Mouse (Mus musculus): Measurements from ENCODE around the gene Klk5. TPM values are rescaled to one million over a fixed set of nuclear protein-coding genes. Genes with fewer than 3 reads are reported as not detected.

Klk5 gene
- polyA plus RNA-seq, 1 experiment from 2014 or later: not detected

- Histone ChIP-seq H3K4me1 (ENCODE audit: control insufficient read depth, insufficient read depth, low read length) (no peaks in the 10 kb centered on the region), H3K4me3 (ENCODE audit: low read depth, low read length) (no peak within 1 kb of the TSS), H3K4me2 (ENCODE audit: low read depth) (no peak within 1 kb of the TSS), H3K27ac (ENCODE audit: low read depth, low read length) (no peak within 1 kb of the TSS), H3K9ac (ENCODE audit: low read length) (no peak within 1 kb of the TSS), H3K36me3 (ENCODE audit: control insufficient read depth, insufficient read depth, low read length) (no peaks in the 10 kb centered on the region), H3K27me3 (ENCODE audit: control insufficient read depth, insufficient read depth, low read length) (no peaks in the 10 kb centered on the region), H3K9me3 (ENCODE audit: control insufficient read depth, low read length) (no peaks in the 10 kb centered on the region)
- WGBS: 82% methylated on average over 10 of the region's 10 CpGs
- ATAC-seq (ENCODE audit: insufficient read depth, low FRiP score, low TSS enrichment) (no peak), DNase-seq (ENCODE audit: low spot score) (no peak)
These were observed 17.6 kb upstream of the Klk5 start, which contains the start of gene Klk6 for GRCm38 (mm10) chr7:43824199-43824598. Klk6 (plus strand) TSS chr7:43824499.

GRCm38 (mm10) chr7:43826056-43826455 is 15.7 kb upstream of the Klk5 start:
- 93% methylated on average over 5 of the region's 5 CpGs for WGBS
- no peak for ATAC-seq (ENCODE audit: insufficient read depth, low FRiP score, low TSS enrichment)
- no peaks in the 10 kb centered on the region for H3K36me3 ChIP-seq (ENCODE audit: control insufficient read depth, insufficient read depth, low read length)

GRCm38 (mm10) chr7:43827706-43828105 is 14.1 kb upstream of the Klk5 start:
- Histone ChIP-seq H3K9ac (ENCODE audit: low read length) (no peak overlapping the region), H3K4me2 (ENCODE audit: low read depth) (no peak overlapping the region), H3K27ac (ENCODE audit: low read depth, low read length) (no peak overlapping the region), H3K27me3 (ENCODE audit: control insufficient read depth, insufficient read depth, low read length) (no peaks in the 10 kb centered on the region), H3K36me3 (ENCODE audit: control insufficient read depth, insufficient read depth, low read length) (no peaks in the 10 kb centered on the region), H3K4me1 (ENCODE audit: control insufficient read depth, insufficient read depth, low read length) (no peaks in the 10 kb centered on the region), H3K4me3 (ENCODE audit: low read depth, low read length) (no peak overlapping the region), H3K9me3 (ENCODE audit: control insufficient read depth, low read length) (no peaks in the 10 kb centered on the region)
- DNase-seq (ENCODE audit: low spot score): no peak
- WGBS: 89% methylated on average over 4 of the region's 4 CpGs
- ATAC-seq (ENCODE audit: insufficient read depth, low FRiP score, low TSS enrichment): no peak

More at GRCm38 (mm10) chr7:43826056-43826455, 15.7 kb upstream of the Klk5 start:
- Histone ChIP-seq H3K4me2 (ENCODE audit: low read depth) (no peak overlapping the region), H3K9me3 (ENCODE audit: control insufficient read depth, low read length) (no peaks in the 10 kb centered on the region), H3K9ac (ENCODE audit: low read length) (no peak overlapping the region), H3K4me1 (ENCODE audit: control insufficient read depth, insufficient read depth, low read length) (no peaks in the 10 kb centered on the region), H3K27me3 (ENCODE audit: control insufficient read depth, insufficient read depth, low read length) (no peaks in the 10 kb centered on the region), H3K4me3 (ENCODE audit: low read depth, low read length) (no peak overlapping the region), H3K27ac (ENCODE audit: low read depth, low read length) (no peak overlapping the region)
- DNase-seq (ENCODE audit: low spot score): no peak

- Histone ChIP-seq H3K27ac (ENCODE audit: low read depth, low read length) (no peak overlapping the region), H3K4me1 (ENCODE audit: control insufficient read depth, insufficient read depth, low read length) (no peaks in the 10 kb centered on the region), H3K27me3 (ENCODE audit: control insufficient read depth, insufficient read depth, low read length) (no peaks in the 10 kb centered on the region), H3K4me3 (ENCODE audit: low read depth, low read length) (no peak overlapping the region), H3K36me3 (ENCODE audit: control insufficient read depth, insufficient read depth, low read length) (no peaks in the 10 kb centered on the region), H3K9ac (ENCODE audit: low read length) (no peak overlapping the region), H3K9me3 (ENCODE audit: control insufficient read depth, low read length) (no peaks in the 10 kb centered on the region), H3K4me2 (ENCODE audit: low read depth) (no peak overlapping the region)
- DNase-seq (ENCODE audit: low spot score) (no peak), ATAC-seq (ENCODE audit: insufficient read depth, low FRiP score, low TSS enrichment) (no peak)
- 95% methylated on average over 8 of the region's 8 CpGs for WGBS
These were observed 12.8 kb upstream of the Klk5 start for GRCm38 (mm10) chr7:43829006-43829405.

GRCm38 (mm10) chr7:43843801-43844200 is 2.0 kb downstream of the Klk5 start:
- Histone ChIP-seq H3K4me1 (ENCODE audit: control insufficient read depth, insufficient read depth, low read length) (no peaks in the 10 kb centered on the region), H3K4me3 (ENCODE audit: low read depth, low read length) (no peak overlapping the region), H3K36me3 (ENCODE audit: control insufficient read depth, insufficient read depth, low read length) (no peaks in the 10 kb centered on the region), H3K27ac (ENCODE audit: low read depth, low read length) (no peak overlapping the region), H3K9me3 (ENCODE audit: control insufficient read depth, low read length) (no peaks in the 10 kb centered on the region), H3K4me2 (ENCODE audit: low read depth) (no peak overlapping the region), H3K9ac (ENCODE audit: low read length) (no peak overlapping the region), H3K27me3 (ENCODE audit: control insufficient read depth, insufficient read depth, low read length) (no peaks in the 10 kb centered on the region)
- ATAC-seq (ENCODE audit: insufficient read depth, low FRiP score, low TSS enrichment): no peak
- 74% methylated on average over 4 of the region's 4 CpGs for WGBS
- DNase-seq (ENCODE audit: low spot score): no peak

- Histone ChIP-seq H3K9me3 (ENCODE audit: control insufficient read depth, low read length) (no peaks in the 10 kb centered on the region), H3K27ac (ENCODE audit: low read depth, low read length) (no peak overlapping the region), H3K9ac (ENCODE audit: low read length) (no peak overlapping the region), H3K4me3 (ENCODE audit: low read depth, low read length) (no peak overlapping the region), H3K36me3 (ENCODE audit: control insufficient read depth, insufficient read depth, low read length) (no peaks in the 10 kb centered on the region), H3K4me1 (ENCODE audit: control insufficient read depth, insufficient read depth, low read length) (no peaks in the 10 kb centered on the region), H3K27me3 (ENCODE audit: control insufficient read depth, insufficient read depth, low read length) (no peaks in the 10 kb centered on the region), H3K4me2 (ENCODE audit: low read depth) (no peak overlapping the region)
- no peak for ATAC-seq (ENCODE audit: insufficient read depth, low FRiP score, low TSS enrichment)
- DNase-seq (ENCODE audit: low spot score): no peak
- 89% methylated on average over 6 of the region's 6 CpGs for WGBS
These were observed 9.8 kb downstream of the Klk5 start for GRCm38 (mm10) chr7:43851616-43852015.

- Histone ChIP-seq H3K27me3 (ENCODE audit: control insufficient read depth, insufficient read depth, low read length) (no peaks in the 10 kb centered on the region), H3K4me1 (ENCODE audit: control insufficient read depth, insufficient read depth, low read length) (no peaks in the 10 kb centered on the region), H3K27ac (ENCODE audit: low read depth, low read length) (no peak overlapping the region), H3K4me2 (ENCODE audit: low read depth) (no peak overlapping the region), H3K36me3 (ENCODE audit: control insufficient read depth, insufficient read depth, low read length) (no peaks in the 10 kb centered on the region), H3K9me3 (ENCODE audit: control insufficient read depth, low read length) (no peaks in the 10 kb centered on the region), H3K9ac (ENCODE audit: low read length) (no peak overlapping the region), H3K4me3 (ENCODE audit: low read depth, low read length) (no peak overlapping the region)
- ATAC-seq (ENCODE audit: insufficient read depth, low FRiP score, low TSS enrichment) (no peak), DNase-seq (ENCODE audit: low spot score) (no peak)
- WGBS: 85% methylated on average over 9 of the region's 9 CpGs
These were observed 13.0 kb downstream of the Klk5 start for GRCm38 (mm10) chr7:43854642-43855380.

- ATAC-seq (ENCODE audit: insufficient read depth, low FRiP score, low TSS enrichment) (no peak), DNase-seq (ENCODE audit: low spot score) (no peak)
- Histone ChIP-seq H3K36me3 (ENCODE audit: control insufficient read depth, insufficient read depth, low read length) (no peaks in the 10 kb centered on the region), H3K4me2 (ENCODE audit: low read depth) (no peak overlapping the region), H3K27ac (ENCODE audit: low read depth, low read length) (no peak overlapping the region), H3K9me3 (ENCODE audit: control insufficient read depth, low read length) (no peaks in the 10 kb centered on the region), H3K27me3 (ENCODE audit: control insufficient read depth, insufficient read depth, low read length) (no peaks in the 10 kb centered on the region), H3K4me1 (ENCODE audit: control insufficient read depth, insufficient read depth, low read length) (no peaks in the 10 kb centered on the region), H3K4me3 (ENCODE audit: low read depth, low read length) (no peak overlapping the region), H3K9ac (ENCODE audit: low read length) (no peak overlapping the region)
- WGBS: 80% methylated on average over 3 of the region's 3 CpGs
These were observed 13.9 kb downstream of the Klk5 start for GRCm38 (mm10) chr7:43855709-43856108.

- ATAC-seq (ENCODE audit: insufficient read depth, low FRiP score, low TSS enrichment) (no peak), DNase-seq (ENCODE audit: low spot score) (no peak)
- no peak overlapping the region for H3K27ac ChIP-seq (ENCODE audit: low read depth, low read length)
- H3K27me3 ChIP-seq (ENCODE audit: control insufficient read depth, insufficient read depth, low read length): no peaks in the 10 kb centered on the region
- H3K36me3 ChIP-seq (ENCODE audit: control insufficient read depth, insufficient read depth, low read length): no peaks in the 10 kb centered on the region
- H3K4me2 ChIP-seq (ENCODE audit: low read depth): no peak overlapping the region
- WGBS: 84% methylated on average over 7 of the region's 7 CpGs
- no peak overlapping the region for H3K4me3 ChIP-seq (ENCODE audit: low read depth, low read length)
- H3K9me3 ChIP-seq (ENCODE audit: control insufficient read depth, low read length): no peaks in the 10 kb centered on the region
- no peak overlapping the region for H3K9ac ChIP-seq (ENCODE audit: low read length)
- H3K4me1 ChIP-seq (ENCODE audit: control insufficient read depth, insufficient read depth, low read length): no peaks in the 10 kb centered on the region
These were observed 14.5 kb downstream of the Klk5 start for GRCm38 (mm10) chr7:43856307-43856706.
